Mouse (Mus musculus): ENCODE data around the gene Ndufc1. TPM values are rescaled to one million over a fixed set of nuclear protein-coding genes. Genes with fewer than 3 reads are reported as not detected.
"Not testable (repeated sequence)": the region's sequence is repeated elsewhere in the genome, so short reads cannot be mapped to it uniquely, and the experiment has no call there.

The Ndufc1 gene
- total RNA-seq, 2 experiments from 2014 or later, result 1,091 to 1,121 TPM

DNA sequence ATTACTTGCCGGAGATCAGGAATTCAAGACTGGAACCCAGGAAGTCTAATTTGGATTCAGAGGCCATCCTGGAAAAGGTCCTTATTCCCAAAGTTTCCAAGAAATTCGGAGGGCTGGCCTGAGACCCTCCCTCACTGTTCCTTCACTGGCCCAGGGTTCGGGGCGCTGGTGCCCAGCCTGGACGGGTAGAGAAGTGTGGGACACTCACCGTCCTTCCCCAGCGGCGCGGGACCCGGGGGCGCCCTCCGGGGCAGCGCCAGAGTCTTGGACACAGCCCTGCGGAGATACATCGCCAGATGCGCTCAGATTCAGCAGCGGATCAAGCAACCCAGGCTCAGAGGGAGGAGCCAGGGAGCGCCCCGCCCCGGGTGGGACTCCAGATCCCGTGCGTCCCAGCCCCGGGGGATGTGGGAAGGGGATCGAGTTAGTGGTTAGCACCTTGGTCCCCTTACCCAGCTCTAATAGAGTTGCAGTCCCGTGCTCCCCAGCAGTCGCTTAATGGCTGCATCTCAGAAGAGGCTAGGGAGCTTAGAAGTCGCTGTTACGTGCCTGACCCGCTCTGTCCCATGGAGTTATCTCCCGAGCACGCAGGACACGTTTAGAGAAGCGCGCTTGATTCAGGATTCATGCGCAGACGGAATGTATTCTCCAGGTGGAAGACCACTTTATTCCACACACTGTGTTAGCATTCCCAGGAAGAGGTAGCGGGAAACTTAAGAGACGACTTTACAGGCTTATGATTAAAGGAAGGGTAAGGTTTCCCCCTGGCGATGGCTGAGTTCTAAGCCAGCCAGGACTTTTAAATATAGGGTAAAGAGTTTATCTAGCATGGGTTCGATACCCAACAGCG, 12.3 kb downstream of the Ndufc1 start, which contains the start of gene Mgarp:
TSS of gene Mgarp (minus strand) at position 520 of the 850 bp plus-strand sequence.
- peak; percentile 73 for DNase-seq

DNA sequence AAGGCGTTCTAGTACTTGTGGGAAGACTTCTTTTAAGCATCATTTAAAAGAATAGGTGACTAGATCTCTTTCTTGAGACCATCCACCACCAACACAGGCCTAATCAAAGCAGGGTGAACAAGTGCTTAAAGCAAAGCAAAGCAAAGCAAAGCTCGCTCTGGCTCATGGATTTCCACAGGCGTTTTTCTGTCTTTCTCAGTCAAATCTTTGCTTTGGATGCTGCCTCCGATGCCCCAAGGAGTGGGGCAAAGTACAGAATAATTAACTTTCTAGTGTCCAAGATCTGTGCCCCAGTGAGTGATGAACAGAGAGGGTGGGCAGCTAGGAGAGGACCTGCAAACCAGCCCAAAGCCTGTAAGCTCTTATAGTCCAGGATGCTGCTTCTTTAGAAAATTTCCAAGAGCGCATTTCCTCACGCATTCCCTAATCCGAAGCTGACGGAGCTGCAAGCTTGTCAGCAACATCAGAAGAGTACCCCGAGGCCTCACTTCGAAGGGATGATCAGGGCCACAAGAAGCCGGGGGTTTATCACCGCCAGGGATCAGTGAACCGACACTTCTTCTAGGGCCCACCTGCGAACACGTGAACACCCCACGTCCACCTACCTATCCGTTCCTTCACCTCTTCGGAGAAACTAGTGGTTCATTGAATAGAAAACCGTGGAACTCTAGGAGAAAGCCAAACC, 13.2 kb downstream of the Ndufc1 start:
- DNase-seq, result no peak

DNA sequence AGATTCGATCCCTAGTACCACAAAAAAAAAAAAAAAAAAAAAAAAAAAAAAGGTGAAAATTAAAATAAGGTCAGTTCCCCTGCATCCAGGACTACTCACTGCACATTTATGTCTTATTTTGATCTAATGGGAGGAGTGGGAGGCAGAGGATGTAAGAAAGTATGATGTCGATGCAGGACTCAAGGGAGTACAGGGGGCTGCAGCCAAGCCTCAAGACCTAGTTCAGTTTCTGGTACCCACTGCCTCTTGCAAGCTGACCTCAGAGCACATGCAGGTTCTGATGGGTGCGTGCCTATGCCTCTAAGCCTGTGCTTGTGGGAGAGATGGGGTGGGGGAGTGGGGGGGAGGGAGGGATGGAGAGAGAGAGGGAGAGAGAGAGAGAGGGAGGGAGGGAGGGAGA, 13.9 kb downstream of the Ndufc1 start:
- no peak for DNase-seq

DNA sequence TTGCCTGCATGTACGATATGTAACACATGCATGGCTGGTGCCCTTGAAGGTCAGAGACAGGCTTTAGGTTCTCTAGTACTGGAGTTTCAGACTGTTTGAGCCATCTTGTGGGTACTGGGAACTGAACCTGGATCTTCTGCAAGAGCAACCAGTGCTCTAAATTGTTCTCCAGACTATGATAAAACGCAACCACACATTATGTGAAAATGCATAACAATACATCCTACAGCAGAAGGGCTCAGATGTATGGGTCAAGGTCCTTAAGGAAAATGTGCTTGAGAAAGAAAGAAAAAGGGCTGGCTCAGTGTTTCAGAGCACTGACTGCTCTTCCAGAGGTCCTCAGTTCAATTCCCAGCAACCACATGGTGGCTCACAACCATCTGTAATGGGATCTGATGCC, 15.1 kb downstream of the Ndufc1 start:
- no peak for DNase-seq

DNA sequence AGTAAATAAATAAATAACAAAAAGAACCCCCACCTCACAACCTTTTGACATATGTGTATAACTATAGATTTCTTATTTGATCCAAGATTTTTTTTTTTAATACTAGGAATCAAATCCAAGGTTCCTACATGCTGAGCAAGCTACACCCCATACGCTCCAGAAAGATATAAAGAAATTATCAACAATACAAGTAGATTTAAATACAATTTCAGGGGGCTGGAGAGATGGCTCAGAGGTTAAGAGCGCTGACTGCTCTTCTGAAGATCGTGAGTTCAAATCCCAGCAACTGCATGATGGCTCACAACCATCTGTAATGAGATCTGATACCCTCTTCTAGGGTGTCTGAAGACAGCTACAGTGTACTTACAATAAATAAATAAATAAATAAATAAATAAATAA, 15.8 kb downstream of the Ndufc1 start:
- DNase-seq, result not testable (repeated sequence)

DNA sequence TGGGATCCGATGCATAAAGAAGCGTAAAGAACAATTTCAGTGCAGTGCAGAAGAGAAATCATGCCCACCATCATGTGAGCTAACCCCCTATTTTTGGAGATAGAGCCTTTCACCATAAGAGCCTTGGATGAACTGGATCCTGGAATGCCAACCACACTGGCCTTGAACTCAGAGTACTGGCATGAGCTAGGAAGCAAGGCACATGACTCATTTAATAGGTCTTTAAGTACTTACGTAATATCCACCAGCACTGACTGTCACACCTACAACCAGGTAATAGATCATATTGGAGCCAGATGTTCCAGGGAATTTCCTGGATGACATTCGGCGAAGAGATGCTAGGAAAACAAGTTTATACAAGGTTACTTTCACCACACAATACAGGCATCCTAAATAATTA, 17.2 kb downstream of the Ndufc1 start:
- DNase-seq, result no peak

DNA sequence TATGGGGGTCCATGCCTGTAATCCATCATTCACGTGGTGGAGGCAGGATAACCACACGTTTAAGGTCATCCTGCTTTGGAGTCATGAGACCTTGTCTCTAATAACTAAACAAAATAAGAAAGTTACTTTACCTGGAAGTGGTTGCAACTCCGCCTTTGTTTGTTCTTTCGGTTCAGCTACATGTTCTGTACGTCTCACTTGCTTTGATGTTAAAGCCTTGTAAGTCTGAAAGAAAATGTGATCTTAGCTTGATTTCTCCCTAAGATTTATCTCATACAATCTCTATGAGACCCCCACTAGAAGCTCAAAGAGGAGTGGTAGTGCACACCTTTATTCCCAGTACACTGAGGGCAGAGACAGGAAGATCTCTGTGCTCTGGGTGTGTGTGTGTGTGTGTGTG, 17.7 kb downstream of the Ndufc1 start:
- DNase-seq, result no peak

DNA sequence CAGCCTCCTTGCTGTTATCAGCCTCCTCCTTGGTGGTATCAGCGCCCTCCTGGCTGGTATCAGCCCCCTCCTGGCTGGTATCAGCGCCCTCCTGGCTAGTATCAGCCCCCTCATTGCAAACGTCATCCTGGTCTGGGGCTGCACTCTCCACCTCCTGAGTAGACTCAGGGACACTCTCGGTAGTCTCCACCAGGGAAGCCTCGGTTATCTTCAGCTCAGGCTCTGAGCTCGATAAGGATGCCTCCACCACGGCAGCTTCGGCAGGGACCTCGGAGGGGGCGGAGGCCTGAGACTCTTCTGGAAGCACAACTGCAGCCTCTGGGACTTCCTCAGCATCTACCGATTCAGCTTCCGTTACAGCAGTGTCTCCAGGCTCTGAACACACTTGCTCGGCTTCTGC, 19.9 kb downstream of the Ndufc1 start:
- no peak for DNase-seq

DNA sequence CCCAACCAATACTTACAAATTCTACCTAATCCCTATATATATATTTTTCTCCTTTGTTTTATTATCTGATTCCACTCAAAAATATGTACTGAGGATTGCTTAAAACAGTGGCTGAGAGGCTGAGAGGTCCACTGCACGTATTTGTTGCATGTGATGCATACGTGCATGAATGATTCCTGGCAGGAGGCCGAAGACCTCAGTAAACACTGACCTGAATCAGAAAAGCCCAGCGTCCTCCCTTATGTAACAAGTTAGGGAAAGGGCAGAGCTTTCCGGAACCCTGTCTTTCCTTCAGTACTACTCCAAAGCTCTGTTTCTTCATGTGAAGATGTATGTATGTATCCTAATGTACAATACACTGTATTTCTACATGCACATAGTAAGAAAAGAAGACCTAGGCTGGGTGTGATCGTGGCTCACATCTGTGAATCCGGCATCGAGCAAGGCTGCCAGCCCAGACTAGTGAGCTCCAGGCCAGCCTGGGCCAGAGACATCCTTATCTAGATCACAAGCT, 20.9 kb downstream of the Ndufc1 start:
- no peak for DNase-seq

DNA sequence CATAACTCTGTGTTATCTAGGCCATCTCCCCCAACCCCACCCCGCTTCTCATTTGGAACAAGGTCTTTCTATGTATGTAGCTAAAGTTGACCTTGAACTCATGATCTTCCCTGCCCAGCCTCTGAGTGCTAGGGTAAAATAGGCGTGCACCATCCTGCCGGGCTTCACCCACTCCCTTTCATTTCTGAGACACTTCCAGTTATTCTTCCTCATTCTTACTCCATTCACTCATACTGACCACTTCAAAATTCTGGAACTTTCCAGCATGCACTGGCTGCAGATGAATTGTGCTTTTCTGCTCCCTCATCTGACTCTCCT, 21.7 kb downstream of the Ndufc1 start:
- DNase-seq, result no peak

DNA sequence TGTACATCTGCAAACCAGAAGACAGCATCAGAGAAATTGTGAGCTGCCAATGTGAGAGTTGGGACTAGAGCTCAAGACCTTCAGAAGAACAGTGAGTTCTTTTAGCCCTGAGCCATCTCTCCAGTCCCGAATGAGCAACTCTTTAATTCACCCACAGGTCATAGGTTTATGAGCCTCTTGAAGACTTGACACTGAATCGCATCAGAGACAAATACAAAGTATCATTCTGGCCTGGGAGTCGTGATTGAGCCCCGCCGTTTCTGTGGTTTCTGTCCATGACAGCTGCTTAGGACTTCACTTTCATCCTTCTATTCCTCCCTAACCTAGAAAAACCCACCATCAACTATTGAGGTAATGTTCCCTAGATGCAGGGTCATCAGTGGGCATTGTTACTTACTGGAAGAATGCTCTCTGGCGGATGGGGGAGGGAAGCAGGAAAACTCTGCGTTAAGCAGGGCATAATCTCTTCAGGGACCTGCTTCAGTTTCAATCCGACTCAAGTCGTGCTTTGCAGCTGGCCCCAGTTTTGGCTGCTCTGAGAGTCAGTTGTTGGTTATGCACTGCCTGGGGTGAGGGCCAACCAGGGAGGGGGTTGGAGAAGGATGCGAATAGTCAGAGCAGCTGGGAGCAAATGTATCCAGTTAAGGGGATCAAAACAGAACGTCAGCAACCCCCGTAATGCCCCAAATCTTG, 22.2 kb downstream of the Ndufc1 start:
- peak; percentile 43 for DNase-seq

DNA sequence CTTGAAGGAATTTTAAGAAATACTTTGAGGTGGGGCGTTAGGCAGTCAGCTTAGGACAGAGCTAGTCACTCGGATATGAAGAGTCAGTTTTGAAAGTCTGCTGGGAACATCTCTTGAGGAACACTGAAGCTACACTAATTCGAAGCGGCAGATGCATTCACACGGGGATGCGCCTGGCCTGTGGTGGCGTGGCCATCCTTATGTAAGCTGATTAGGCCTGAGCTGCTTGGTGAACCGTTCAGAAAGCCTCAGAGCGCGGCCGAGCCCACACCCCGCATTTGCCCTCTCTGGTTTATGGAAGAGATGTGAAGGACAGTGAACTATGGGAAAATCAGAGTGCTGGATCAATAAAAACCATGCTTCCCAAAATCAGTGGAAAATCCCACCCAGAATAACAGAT, 25.4 kb downstream of the Ndufc1 start:
- no peak for DNase-seq

DNA sequence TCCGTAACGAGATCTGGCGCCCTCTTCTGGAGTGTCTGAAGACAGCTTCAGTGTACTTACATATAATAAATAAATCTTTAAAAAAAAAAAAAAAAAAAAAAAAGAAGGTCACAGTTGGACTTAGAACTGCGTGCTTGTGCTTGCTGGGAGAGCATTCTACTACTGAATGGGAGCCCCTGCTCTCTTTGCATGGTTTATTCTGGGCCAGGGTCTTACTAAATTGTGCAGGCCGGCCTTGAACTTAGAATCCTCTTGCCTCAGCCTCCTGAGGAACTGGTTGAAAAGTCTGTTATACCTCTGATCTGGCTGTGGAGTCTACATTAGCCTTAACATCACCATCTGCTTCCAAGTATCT, 28.2 kb downstream of the Ndufc1 start:
- no peak for DNase-seq

DNA sequence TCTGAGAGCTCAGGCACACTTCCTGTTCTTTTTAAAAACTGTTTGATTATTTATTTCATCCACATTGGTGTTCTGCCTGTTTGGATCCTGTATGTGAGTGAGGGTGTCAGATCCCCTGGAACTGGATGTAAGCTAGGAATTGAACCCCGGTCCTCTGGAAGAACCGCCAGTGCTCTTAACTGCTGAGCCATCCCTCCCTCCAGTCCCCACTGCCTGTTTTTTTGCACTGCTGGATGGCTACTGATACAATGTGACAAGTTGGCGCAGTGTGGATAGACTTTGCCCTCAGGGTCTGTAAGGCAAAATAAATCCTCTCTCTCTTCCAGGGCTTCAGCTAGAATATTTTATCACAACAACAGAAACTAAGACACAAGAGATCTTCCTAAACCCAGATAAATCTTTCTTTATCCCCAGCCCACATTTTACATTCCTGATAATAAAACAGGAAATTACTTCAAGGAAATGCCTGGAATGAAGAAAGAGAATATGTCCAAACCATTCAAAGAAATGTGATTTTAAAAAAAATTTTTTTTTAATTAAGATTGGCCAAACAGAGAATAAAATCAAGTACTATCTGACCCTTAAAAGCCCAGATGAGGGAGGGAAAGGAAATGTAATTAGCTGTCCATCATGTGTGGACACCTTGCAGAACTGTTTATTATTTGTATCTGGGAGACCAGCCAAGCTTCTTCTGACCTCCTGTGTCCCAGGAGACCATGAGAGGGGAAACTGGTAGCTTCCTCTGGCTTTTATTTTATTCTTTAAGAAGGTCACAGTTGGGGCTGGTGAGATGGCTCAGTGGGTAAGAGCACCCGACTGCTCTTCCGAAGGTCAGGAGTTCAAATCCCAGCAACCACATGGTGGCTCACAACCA, 28.8 kb downstream of the Ndufc1 start:
- no peak for DNase-seq

DNA sequence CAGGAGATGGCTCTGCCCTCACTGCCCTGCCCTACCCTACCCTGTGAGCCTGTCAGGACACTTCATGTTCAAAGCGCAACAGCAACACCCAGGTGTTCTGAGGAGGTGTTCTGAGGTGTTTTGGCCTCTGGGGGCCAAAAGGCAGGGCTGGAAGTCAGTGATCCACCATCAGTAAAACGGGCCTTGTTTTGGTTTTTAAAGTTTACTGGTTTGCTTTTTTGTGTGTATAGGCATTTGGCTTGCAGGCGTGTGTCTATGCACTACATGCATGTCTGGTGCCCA, 30.2 kb downstream of the Ndufc1 start:
- DNase-seq, result no peak

DNA sequence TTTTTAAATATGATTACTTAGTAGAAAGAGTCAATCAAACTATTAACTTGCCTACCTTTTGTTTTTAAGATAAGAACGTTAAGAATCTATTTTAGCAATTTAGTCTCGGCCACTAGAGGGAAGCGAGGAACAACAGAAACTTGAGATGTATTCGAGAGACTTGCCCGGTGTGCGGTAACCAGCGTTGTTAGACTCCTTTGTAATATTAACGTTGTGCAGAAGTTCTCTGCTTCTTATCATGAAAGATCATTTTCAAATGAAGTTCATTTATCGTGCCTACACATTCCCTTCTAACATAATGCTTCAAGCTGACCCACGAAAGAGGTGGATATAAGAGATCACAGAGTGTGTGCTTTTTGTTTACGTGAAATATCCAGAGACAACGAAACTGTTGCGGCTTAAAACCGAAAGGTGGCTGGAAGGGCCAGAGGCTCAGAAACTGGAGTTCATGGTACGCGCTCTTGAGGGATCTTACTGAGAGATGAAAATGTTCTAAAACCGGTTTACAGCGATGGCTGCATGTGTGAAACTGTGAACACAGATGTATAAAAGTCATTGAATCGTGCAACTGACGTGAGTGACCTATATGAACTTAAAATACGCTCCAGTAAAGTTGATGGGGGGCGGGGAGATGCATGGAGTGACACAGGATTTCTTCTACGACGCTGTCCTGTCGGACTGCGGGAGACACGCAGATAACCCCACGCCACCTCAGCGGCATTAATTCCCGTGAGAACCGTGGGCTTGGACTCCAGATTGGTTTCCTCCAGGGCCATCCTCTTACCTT, 30.7 kb downstream of the Ndufc1 start:
- no peak for DNase-seq

DNA sequence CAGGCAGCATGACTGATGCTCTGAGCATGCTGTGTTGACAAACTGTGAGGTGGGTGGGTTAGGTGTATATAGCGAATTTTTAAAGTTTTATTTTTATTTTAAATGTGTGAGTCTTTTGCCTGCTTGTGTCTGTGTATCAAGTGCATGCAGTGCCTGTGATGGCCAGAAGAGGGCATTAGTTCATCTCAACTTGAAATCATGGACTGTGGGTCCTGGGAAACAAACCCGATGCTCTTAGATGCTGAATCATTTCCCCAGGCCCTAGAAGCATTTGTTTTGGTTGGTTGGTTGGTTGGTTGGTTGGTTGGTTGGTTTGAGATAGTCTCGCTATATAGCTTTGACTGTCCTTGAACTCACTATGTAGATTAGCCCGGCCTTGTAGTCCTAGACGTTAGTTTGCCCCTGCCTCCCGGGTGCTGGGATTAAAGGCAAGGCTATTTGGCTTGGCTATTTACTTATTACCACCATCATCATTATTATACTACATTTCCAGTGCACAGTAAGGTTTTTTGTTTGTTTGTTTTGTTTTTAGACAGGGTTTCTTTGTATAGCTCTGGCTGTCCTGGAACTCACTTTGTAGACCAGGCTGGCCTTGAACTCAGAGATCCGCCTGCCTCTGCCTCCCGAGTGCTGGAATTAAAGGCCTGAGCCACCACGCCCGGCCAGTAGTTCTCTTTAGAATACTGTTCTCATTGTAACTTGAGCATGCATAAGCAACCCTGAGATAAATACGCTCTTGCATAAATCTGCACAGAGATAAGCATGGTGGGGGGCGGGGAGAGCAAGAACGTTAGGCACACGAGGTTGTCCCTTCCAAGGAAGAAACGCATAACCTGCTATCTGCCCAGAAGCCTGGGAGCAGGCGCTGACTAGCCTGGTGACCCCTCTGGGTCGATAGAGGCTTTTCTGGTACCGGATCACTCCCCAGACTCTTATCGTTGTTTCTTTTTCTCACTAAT, 33.2 kb downstream of the Ndufc1 start:
- DNase-seq, result peak; percentile 70

DNA sequence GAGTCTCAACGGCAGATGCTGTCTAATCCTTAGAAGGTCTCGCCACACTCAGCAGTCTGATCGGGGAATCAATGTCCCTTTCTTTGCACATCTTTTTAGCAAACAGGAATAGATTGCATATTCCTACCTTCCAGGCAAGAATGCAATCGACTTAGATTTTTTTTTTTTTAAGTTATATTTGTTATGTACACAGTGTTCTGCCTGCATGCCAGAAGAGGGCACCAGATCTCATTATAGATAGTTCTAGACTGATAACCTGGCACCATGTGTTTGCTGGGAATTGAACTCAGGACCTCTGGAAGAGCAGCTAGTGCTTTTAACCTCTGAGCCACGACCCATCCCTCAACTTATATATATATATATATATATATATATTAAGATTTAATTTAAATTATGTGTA, 35.2 kb downstream of the Ndufc1 start:
- DNase-seq, result no peak

DNA sequence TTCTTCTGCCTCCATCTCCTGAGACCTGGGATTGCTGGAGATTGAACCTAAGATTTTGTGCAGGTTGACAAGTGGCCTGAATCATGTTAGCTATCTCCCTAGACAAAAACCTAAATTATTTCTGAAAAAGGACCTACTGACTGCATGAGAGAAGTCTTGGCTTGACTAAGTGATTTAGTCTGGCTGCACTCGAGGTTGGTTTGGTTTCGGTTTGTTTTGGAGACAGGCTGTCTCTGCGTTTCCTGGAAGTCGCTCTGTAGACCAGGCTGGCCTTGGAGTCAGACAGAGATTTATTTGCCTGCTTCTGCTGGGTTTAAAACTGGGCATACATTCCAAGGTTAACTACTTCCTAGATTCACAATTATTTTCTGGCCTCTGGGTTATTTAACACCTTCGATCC, 35.9 kb downstream of the Ndufc1 start:
- no peak for DNase-seq

DNA sequence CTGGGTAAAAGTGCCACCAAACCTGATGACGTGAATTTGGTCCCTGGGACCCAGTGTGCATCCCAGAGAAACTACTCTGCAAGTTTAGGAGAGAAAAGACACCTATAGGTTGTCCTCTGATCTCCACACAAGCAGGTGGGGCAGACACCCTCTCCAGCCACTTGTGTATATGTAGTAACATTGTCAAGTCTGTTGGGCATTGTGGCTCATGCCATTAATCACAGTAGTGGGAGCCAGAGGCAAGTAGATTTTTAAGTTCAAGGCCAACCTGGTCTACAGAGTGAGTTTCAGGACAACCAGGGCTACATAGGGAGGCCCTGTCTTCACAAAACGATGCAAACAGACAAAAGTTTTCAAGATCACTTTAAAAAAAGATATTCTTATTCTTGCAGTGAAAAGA, 37.0 kb downstream of the Ndufc1 start:
- no peak for DNase-seq

DNA sequence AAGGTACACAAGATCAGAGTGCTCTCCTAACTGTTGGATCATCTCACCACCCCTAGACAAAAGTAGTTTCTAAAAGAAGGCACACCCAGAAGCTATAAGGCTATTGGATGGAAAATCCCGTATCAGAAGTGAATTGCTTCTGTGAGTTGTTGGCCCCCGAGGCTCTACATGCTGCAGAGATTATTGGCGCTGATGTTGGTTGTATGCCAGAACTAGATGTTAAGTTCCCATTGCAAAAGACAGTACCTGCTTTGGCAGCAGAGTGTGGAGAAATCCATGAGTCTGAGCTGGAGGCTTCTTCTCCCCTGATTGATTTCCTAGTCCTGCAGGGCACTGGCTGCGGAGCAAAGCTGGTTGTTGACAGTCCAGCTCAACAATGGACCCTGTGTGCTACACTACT, 40.8 kb downstream of the Ndufc1 start:
- DNase-seq, result no peak

Measured in heart, postnatal 4 days (tissue).